Mouse (Mus musculus): ENCODE measurements around the gene Prkce.

DNA sequence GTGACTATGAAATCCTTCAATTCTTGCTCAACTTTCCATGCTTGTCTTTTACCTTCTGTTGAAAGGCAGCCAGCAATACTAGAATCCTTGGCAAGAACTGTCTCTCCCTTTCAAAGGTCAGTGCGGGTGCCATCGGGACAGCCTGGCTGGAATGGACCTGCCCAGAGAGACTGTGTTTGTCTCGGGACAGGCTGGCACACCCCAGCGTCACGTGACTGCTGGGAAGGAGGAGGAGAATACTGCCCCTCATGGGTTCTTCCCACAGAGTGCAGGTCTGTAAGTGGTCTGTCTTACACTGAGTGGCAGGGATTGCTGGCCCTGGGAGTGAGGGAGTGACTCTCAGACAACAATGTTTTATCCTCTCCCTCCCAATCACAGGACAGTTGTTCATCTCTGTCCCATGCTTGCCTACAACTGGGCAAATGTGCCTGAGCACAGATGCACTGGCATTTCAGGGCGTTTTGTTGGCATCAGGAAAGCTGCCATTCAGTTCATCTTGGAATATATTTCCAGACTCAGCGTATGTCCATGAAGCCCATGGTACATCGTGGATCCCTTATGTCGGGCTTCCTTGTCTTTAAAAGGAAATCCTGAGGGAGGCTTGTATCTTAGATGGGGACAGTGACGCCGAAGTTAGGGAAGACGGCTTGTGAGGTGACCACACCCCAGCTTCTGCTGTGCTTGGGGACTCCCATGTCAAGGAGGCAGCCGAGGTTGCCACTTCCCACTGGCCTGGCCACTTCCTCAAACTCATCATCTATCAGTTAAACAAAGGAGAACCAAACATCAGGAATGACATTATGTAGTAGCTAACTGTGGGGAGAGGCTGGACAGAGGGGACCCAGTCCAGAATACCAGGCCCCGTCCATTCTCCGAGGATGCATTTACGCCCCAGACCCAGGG, 69.5 kb downstream of the Prkce start:
- no peak for TF ChIP-seq POLR2A (IDR thresholded peaks at IDR 0.05; ENCODE audit: insufficient read depth, low read depth, low read length)
- no peak for TF ChIP-seq CTCF (IDR thresholded peaks at IDR 0.05; ENCODE audit: insufficient read depth, low read depth, low read length)
